Mouse (Mus musculus) liver, embryonic 15.5 days (tissue): ENCODE data around the gene Polr2a. TPM values are rescaled to one million over a fixed set of nuclear protein-coding genes. Genes with fewer than 3 reads are reported as not detected.
"Not testable (repeated sequence)": the region's sequence is repeated elsewhere in the genome, so short reads cannot be mapped to it uniquely, and the experiment has no call there.

Source experiments
- ATAC-seq: fragments of 200-750 bp; cut with Nextera tagmentation; 2 replicates; pipeline ENCODE4 v1.8.0; 2017; ENCODE audit warnings: moderate number of reproducible peaks, mild to moderate bottlenecking, moderate library complexity; ENCODE audit not compliant: insufficient read depth
- H3K27ac ChIP-seq: fragments of 300-500 bp; sonication (generic); replicated peaks from 2 replicates; pipeline ENCODE4 v1.5.1; 2015; ENCODE audit warnings: mild to moderate bottlenecking, inconsistent platforms
- H3K27me3 ChIP-seq: fragments of 300-500 bp; sonication (generic); 2 replicates; pipeline ENCODE4 v1.6.1; 2015; ENCODE audit warnings: mild to moderate bottlenecking, inconsistent platforms
- H3K36me3 ChIP-seq: fragments of 300-500 bp; sonication (generic); replicated peaks from 2 replicates; pipeline ENCODE4 v1.6.1; 2015; ENCODE audit warnings: moderate library complexity, mild to moderate bottlenecking, inconsistent platforms
- H3K4me1 ChIP-seq: fragments of 300-500 bp; sonication (generic); replicated peaks from 2 replicates; pipeline ENCODE4 v1.6.1; 2015; ENCODE audit warnings: inconsistent platforms
- H3K4me2 ChIP-seq: fragments of 300-500 bp; sonication (generic); 2 replicates; pipeline ENCODE4 v1.6.1; 2015; ENCODE audit warnings: moderate library complexity, mild to moderate bottlenecking, inconsistent platforms
- H3K4me3 ChIP-seq: fragments of 300-500 bp; sonication (generic); replicated peaks from 2 replicates; pipeline ENCODE4 v1.5.1; 2015; ENCODE audit warnings: mild to moderate bottlenecking, inconsistent platforms
- H3K9ac ChIP-seq: fragments of 300-500 bp; sonication (generic); 2 replicates; pipeline ENCODE4 v1.6.1; 2015; ENCODE audit warnings: moderate library complexity, mild to moderate bottlenecking, inconsistent platforms
- H3K9me3 ChIP-seq: fragments of 300-500 bp; sonication (generic); replicated peaks from 2 replicates; pipeline ENCODE4 v1.6.1; 2016; ENCODE audit warnings: inconsistent platforms
- WGBS: fragments of 180-500 bp; shearing (Covaris S2); methylation state at CpG from one replicate; pipeline ENCODE4 v1.1.7; 2015; ENCODE audit warnings: mixed read lengths; ENCODE audit not compliant: insufficient replicate concordance; 5-methylcytosine and 5-hydroxymethylcytosine counted together
- polyA plus RNA-seq: library from polyadenylated mRNA; unstranded; fragments of >200 nt; fragmentation: Nextera tagmentation; extraction: Ambion mirVana; gene quantifications from 2 replicates; pipeline ENCODE4 v1.2.1, GENCODE M21; 2015

The Polr2a gene
- polyA plus RNA-seq, 1 experiment from 2014 or later: 10.2 TPM

DNA sequence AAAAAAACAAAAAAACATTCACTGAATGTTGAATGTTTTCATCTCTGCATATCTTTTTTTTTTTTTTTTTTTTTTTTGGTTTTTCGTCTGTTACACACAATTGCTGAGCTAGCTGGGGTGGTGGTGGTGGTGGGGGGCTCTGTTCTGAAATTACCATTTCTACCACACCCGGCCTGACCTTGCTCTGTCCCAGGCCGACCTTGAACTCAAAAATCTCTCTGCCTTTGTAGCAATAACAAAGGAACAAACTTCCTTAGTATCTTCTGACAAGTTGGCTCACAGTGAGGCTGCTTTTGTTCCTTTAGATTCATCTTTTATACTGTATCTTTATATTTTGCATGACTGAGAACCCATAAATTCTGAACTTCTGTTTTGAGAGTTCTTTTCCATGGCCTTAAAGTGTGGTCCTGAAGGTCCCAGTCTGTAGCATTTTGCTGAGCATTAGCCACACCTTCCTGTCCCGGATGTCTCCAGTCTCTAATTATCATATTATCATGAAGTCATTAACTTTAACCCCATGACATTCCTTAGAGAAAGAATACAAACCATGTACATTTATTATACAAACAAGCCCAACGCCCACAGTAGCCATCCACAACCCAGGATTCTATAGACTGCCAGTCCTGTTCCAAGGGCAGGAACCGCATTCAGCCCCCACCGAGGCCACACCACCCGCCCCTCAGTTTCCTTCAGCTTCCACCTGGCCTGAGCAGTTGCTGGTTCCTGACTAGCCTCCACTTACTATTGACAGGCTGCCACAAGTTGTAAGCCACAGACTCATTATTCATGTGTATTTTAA, 54.4 kb downstream of the Polr2a start:
- Histone ChIP-seq H3K27ac (no peak overlapping the region), H3K4me1 (peaks cover 20% of the 10 kb centered on the region), H3K9me3 (no peaks in the 10 kb centered on the region), H3K36me3 (no peaks in the 10 kb centered on the region), H3K9ac (no peak overlapping the region), H3K4me2 (no peak overlapping the region), H3K4me3 (no peak overlapping the region), H3K27me3 (no peaks in the 10 kb centered on the region)
- no peak for ATAC-seq
- 57% methylated on average over 8 of the region's 8 CpGs for WGBS

DNA sequence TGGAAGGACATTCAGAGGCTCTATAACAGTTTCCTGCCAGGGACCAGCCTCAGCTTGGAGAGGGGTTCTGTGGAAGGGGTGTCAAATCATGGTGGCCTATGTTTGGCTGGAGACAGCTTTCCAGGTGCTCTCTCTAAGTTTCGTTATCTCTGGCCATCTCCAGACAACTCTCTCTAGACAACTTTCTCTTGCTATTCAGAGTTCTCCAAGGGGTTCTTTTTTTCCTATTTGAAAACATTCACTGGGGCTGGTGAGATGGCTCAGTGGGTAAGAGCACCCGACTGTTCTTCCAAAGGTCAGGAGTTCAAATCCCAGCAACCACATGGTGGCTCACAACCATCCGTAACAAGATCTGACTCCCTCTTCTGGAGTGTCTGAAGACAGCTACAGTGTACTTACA, 55.1 kb downstream of the Polr2a start:
- not testable (repeated sequence) for H3K9ac ChIP-seq, H3K4me2 ChIP-seq, H3K27ac ChIP-seq, H3K9me3 ChIP-seq, ATAC-seq, H3K36me3 ChIP-seq, H3K4me3 ChIP-seq, H3K27me3 ChIP-seq
- 72% methylated on average over 3 of the region's 3 CpGs for WGBS
- peaks cover 22% of the 10 kb centered on the region for H3K4me1 ChIP-seq

DNA sequence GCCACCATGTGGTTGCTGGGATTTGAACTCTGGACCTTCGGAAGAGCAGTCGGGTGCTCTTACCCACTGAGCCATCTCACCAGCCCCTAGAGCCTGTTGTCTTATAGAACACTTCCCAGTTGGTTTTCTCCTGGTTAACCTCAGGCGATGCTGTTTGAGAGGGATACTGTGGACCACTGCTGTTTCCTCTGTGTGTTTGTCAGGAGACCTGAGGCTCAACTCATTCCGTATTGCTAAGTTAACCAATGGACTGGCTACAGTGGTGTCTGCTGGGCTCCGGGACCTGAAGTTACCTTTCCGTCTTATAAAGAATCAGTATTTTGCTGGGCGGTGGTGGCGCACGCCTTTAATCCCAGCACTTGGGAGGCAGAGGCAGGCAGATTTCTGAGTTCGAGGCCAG, 55.6 kb downstream of the Polr2a start:
- H3K36me3 ChIP-seq, H3K9me3 ChIP-seq, H3K4me3 ChIP-seq, ATAC-seq, H3K4me2 ChIP-seq, H3K27me3 ChIP-seq, H3K9ac ChIP-seq, H3K27ac ChIP-seq: not testable (repeated sequence)
- H3K4me1 ChIP-seq: peaks cover 22% of the 10 kb centered on the region
- WGBS: 76% methylated on average over 10 of the region's 10 CpGs

DNA sequence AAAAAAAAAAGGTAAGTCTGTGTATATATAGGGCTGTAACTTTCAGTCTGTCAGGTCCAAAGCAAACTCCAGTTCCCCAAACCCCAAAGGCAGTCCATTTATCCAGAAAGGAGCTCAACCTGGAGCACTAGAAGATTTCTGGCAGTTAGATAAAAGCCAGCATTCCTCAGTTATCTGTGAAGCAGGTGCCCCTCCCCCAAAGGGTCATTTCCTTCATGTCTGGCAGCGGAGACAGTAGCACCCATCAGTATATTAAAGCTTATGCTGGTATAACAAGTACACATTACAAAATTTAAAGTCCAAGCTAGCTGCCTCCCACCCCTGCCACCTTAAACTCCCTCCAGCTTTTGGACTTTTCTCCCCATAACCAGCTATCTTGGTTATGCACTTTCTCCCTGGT, 58.8 kb downstream of the Polr2a start:
- 30% methylated on average over 1 of the region's 1 CpGs for WGBS
- Histone ChIP-seq H3K4me2 (no peak overlapping the region), H3K27ac (no peak overlapping the region), H3K4me3 (no peak overlapping the region), H3K36me3 (no peaks in the 10 kb centered on the region), H3K4me1 (peaks cover 21% of the 10 kb centered on the region), H3K9ac (no peak overlapping the region), H3K27me3 (peaks cover 14% of the 10 kb centered on the region), H3K9me3 (no peaks in the 10 kb centered on the region)
- ATAC-seq: no peak

DNA sequence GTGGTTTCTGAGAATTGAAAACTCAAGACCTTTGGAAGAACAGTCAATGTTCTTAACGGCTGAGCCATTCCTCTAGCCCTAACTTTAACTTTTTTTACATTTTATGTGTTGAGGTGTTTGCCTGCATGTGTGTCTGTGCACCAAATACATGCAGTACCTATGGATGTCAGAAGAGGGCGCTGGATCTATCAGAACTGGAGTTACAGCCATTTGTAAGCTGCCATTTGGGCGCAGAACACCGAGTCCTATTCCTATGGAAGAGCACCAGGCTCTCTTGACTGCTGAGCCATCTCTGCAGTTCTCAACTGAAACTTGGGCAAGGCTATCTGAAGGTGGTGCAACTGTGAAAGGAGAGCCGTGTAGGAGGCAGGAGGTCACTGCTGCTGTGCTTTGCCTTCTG, 59.9 kb downstream of the Polr2a start:
- no peaks in the 10 kb centered on the region for H3K9me3 ChIP-seq
- H3K27me3 ChIP-seq: peaks cover 15% of the 10 kb centered on the region
- WGBS: 54% methylated on average over 5 of the region's 5 CpGs
- H3K36me3 ChIP-seq: no peaks in the 10 kb centered on the region
- ATAC-seq: no peak
- H3K27ac ChIP-seq: no peak overlapping the region
- peaks cover 18% of the 10 kb centered on the region for H3K4me1 ChIP-seq
- no peak overlapping the region for H3K9ac ChIP-seq
- H3K4me3 ChIP-seq: no peak overlapping the region
- no peak overlapping the region for H3K4me2 ChIP-seq

DNA sequence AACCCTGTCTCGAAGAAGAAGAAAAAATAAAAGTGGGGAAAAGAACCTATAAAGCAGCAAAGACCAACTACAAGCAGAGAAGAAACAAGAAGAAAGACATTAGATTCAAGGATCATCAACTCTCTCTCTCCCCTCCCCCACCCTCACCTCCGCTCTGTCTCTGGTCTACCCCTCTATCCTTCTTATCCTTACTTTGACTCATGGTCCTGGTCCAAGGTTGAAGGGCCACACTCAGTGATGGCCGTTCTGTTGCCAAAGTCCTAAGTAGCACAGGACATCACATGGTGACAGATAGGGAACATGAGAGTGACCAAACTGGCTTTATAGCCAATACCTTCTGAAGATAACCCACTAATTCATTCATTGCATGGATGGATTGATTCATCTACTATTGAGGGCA, 61.0 kb downstream of the Polr2a start:
- peaks cover 29% of the 10 kb centered on the region for H3K4me1 ChIP-seq
- H3K9ac ChIP-seq: no peak overlapping the region
- no peak overlapping the region for H3K4me2 ChIP-seq
- H3K36me3 ChIP-seq: no peaks in the 10 kb centered on the region
- no peaks in the 10 kb centered on the region for H3K9me3 ChIP-seq
- H3K4me3 ChIP-seq: no peak overlapping the region
- 82% methylated on average over 3 of the region's 3 CpGs for WGBS
- H3K27ac ChIP-seq: no peak overlapping the region
- H3K27me3 ChIP-seq: peaks cover 15% of the 10 kb centered on the region
- ATAC-seq: no peak

DNA sequence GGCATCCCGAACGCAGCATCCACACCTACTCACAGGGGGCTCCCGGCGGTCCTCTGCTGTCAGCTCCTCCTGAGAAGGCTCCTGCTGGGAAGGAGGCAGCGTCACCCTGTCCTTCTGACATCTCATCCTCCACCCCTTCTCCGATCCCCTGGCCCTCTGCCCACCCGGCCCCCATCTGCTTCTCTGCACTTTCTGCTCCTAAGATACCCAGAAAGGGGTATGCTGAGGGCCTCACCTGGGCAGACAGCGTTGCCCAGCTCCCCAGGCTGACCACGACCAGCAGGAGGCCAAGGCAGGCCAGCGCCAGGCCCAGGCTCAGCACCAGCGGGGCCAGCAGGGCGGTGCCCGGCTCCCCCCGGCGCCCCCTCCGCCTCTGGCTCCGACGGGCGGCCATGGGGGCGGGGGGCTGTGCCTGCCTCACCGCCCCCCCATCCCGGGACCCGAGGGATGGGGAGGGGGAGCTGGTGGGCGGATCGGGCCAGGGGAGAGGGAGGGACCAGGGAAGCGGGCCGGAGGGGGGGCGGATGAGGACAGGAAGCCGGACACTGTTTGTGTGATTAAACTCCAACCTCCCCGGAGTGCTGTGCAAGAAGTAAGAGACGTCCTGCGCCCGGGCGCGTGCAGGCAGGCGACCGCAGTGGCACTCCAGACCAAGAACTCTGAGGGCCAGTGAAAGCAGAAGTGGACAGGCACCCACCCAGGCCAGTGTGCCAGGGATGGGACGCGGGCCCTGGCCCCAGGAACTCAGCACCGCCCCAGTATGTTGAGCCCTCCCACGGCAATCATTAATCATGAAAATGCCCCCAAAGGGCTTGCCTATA, 62.9 kb downstream of the Polr2a start, which contains the start of the genes Tnfsf12 and Tnfsfm13:
TSS of gene Tnfsf12 (minus strand) at position 489 of the 821 bp plus-strand sequence.
TSS of gene Tnfsfm13 (minus strand) at position 738 of the 821 bp plus-strand sequence.
- peak within 1 kb of the TSS; percentile 56 for H3K4me3 ChIP-seq
- H3K4me1 ChIP-seq: peaks cover 33% of the 10 kb centered on the region
- WGBS: 10% methylated on average over 41 of the region's 41 CpGs
- H3K4me2 ChIP-seq: peak within 1 kb of the TSS; percentile 68
- ATAC-seq: peak; percentile 56
- peak within 1 kb of the TSS; percentile 71 for H3K27ac ChIP-seq
- no peaks in the 10 kb centered on the region for H3K36me3 ChIP-seq
- peak within 1 kb of the TSS; percentile 51 for H3K9ac ChIP-seq
- H3K9me3 ChIP-seq: no peaks in the 10 kb centered on the region
- H3K27me3 ChIP-seq: peaks cover 15% of the 10 kb centered on the region

DNA sequence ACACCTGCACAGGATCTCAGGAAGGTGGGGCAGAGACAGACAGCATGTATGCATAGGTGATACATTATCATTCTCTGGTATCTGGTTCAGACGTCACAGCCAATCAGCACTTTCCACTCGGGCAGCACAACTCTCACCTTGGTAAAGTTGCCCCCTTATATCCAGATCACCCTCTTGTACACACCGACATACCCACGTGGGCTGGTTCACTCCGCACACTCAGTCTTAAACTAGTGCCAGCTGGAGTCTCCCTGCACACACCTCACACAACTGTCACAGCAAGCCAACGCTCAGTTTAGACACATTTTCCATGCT, 63.4 kb downstream of the Polr2a start:
- no peaks in the 10 kb centered on the region for H3K9me3 ChIP-seq
- H3K4me3 ChIP-seq: peak overlapping the region; percentile 56
- H3K4me1 ChIP-seq: peaks cover 33% of the 10 kb centered on the region
- peak overlapping the region; percentile 68 for H3K4me2 ChIP-seq
- H3K9ac ChIP-seq: peak overlapping the region; percentile 51; the same call in 1 of the 2 replicates
- H3K36me3 ChIP-seq: no peaks in the 10 kb centered on the region
- 44% methylated on average over 6 of the region's 6 CpGs for WGBS
- peaks cover 15% of the 10 kb centered on the region for H3K27me3 ChIP-seq
- no peak overlapping the region for H3K27ac ChIP-seq
- ATAC-seq: no peak

DNA sequence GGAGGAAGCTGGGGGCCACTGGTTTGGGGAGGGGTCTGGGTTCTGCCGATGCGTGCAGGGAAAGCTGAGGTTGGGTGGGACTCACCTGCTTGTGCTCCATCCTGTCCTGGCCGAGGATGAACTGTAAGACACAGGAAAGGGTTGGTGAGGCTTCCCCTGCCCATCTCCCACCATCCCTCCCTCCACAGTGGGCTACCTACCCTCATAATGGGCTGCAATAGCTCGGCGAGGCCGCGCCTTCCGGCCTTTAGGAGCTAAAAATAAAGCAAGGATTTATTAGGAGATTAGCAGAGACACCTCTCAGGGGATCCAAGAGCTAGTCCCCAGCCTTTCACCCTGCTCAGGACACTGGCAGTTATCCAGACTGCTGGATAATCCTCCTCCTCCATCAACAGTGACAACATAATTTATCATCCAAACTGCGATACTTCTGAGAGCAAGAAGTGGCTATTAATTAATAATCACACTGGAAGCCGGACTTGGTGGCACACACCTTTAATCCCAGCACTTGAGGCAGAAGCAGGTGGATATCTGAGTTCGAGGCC, 64.9 kb downstream of the Polr2a start:
- no peak overlapping the region for H3K4me3 ChIP-seq
- no peak overlapping the region for H3K4me2 ChIP-seq
- no peak for ATAC-seq
- no peak overlapping the region for H3K27ac ChIP-seq
- peaks cover 24% of the 10 kb centered on the region for H3K4me1 ChIP-seq
- no peak overlapping the region for H3K9ac ChIP-seq
- no peaks in the 10 kb centered on the region for H3K36me3 ChIP-seq
- peaks cover 15% of the 10 kb centered on the region for H3K27me3 ChIP-seq
- no peaks in the 10 kb centered on the region for H3K9me3 ChIP-seq
- WGBS: 50% methylated on average over 11 of the region's 11 CpGs

DNA sequence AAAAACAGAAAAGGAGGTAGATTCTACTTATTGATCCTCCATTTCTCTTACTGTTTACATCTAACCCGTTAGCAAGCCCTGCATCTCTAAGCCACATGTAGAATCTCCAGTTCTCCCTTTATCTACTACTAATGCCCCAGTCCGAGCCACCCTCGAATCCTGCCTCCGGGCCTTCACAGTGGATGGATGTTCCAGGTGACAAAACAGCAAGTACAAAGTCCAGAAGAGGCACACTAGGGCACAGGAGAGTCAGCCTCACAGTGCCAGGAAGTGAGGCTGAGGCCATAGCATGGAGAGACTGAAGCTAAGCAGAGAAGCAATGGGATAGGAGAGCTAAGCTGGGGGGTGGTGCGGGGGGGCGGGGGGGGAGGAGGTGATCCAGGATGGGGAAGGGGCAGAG, 65.6 kb downstream of the Polr2a start:
- Histone ChIP-seq H3K36me3 (no peaks in the 10 kb centered on the region), H3K4me3 (no peak overlapping the region), H3K9me3 (no peaks in the 10 kb centered on the region), H3K27ac (no peak overlapping the region), H3K4me1 (peaks cover 24% of the 10 kb centered on the region), H3K27me3 (peaks cover 15% of the 10 kb centered on the region), H3K4me2 (no peak overlapping the region), H3K9ac (no peak overlapping the region)
- 58% methylated on average over 6 of the region's 6 CpGs for WGBS
- ATAC-seq: no peak

DNA sequence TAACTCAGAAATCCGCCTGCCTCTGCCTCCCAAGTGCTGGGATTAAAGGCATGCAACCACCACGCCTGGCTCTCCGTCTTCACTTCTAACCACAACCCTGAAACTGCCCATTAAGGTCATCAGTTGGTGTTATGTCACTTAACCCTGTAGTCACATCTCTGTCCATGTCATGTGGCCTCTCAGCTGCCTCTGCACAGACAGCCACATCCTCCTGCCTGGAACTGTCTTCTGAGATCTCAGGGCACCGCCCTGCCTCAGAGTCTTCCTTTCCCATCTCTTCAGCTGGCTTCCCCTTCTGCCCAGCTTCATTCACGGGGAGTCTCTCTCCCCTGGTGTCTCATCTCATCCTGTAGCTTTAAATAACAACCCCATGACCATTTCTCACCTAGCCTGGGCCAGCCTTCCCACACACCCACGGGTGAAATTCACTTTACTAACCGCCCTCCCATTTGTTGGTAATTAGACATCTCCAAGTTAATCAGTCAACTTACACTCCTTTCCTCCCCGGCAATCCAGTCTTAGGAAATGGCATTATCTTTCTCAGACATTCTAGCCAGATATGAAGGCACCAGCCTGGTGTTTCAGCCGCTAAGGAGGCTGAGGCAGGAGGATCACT, 66.1 kb downstream of the Polr2a start:
- ATAC-seq: no peak
- peaks cover 24% of the 10 kb centered on the region for H3K4me1 ChIP-seq
- no peaks in the 10 kb centered on the region for H3K36me3 ChIP-seq
- H3K27me3 ChIP-seq: peaks cover 15% of the 10 kb centered on the region
- H3K9me3 ChIP-seq: no peaks in the 10 kb centered on the region
- no peak overlapping the region for H3K4me3 ChIP-seq
- whole genome bisulfite sequencing: 25% methylated on average over 9 of the region's 9 CpGs
- no peak overlapping the region for H3K9ac ChIP-seq
- H3K27ac ChIP-seq: no peak overlapping the region
- no peak overlapping the region for H3K4me2 ChIP-seq
